Mouse (Mus musculus): ENCODE data around the gene Cdc25b. TPM values are rescaled to one million over a fixed set of nuclear protein-coding genes. Genes with fewer than 3 reads are reported as not detected.
A peak's percentile ranks its signal among the peaks of the same experiment; 100 is the strongest.

The Cdc25b gene
- polyA plus RNA-seq, 1 experiment from 2014 or later = 116 TPM

DNA sequence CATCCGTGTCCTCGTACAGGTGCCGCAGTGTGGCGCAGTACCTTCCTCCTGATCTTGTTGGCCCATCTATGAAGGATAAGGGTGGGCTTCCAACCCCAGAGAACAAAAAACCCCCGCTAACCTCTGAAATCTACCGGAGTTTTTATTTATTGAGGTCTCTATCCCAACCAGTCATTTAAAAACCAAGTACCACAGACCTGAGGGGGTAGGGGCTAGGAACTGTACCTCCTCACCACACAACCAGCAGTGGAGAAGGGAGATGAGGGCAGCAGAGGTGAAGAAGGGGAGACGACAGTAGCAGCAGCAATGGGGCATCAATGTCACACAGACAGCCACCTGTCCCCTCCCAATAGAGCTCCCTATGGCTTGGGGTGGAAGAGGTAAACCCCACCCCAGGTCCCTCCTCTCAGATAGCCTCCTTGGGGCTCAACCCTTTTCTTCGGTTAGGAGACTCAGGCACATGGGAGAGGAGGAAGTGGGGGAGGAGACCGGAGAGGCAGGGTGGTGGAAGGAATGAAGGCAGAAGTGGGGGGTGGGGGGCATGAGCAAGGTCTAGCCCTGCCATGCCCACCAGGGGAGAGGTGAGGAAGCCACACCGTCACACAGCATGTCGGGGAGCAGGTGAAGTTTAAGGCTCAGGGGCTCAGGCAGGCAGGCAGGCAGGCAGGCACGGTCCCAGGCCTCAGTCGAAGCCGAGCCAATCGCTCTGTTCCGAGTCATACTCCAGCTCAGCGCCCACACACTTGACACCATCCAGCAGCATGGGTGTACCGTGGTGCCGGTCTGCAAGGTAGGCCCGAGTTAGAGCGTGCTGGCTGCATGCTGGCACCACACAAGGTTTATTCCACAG lies 40.3 kb upstream of the Cdc25b start:
- 92% methylated on average over 21 of the region's 21 CpGs for WGBS
- peaks cover 19% of the 10 kb centered on the region for H3K4me1 ChIP-seq (replicated peaks)
- H3K27me3 ChIP-seq (ENCODE audit: insufficient read depth, poor library complexity, severe bottlenecking) = no peaks in the 10 kb centered on the region
- no peak overlapping the region for H3K27ac ChIP-seq
- no peak for DNase-seq (ENCODE audit: low spot score)
- no peak overlapping the region for H3K4me3 ChIP-seq
- H3K9me3 ChIP-seq = no peaks in the 10 kb centered on the region
- peaks cover 88% of the 10 kb centered on the region for H3K36me3 ChIP-seq

DNA sequence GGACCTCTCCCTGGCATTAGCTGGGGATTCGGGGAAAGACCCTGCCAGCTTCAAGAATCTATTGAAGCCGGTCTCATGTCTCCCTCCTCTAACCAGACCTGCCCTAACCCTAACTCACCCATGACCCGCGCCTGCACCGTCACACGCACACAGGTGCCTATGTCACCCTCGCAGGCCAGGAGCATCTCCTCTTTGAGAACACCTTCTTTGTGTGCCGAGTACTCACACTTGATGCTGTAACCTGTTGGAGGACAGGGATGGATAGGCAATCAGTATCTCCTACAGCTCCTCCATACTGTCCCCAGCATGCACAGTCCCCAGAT lies 39.7 kb upstream of the Cdc25b start:
- 93% methylated on average over 8 of the region's 8 CpGs for WGBS
- no peak overlapping the region for H3K4me3 ChIP-seq
- no peaks in the 10 kb centered on the region for H3K9me3 ChIP-seq
- no peak overlapping the region for H3K27ac ChIP-seq
- DNase-seq (ENCODE audit: low spot score) = no peak
- H3K27me3 ChIP-seq (ENCODE audit: insufficient read depth, poor library complexity, severe bottlenecking) = no peaks in the 10 kb centered on the region
- H3K36me3 ChIP-seq = peaks cover 93% of the 10 kb centered on the region
- peaks cover 19% of the 10 kb centered on the region for H3K4me1 ChIP-seq (replicated peaks)

DNA sequence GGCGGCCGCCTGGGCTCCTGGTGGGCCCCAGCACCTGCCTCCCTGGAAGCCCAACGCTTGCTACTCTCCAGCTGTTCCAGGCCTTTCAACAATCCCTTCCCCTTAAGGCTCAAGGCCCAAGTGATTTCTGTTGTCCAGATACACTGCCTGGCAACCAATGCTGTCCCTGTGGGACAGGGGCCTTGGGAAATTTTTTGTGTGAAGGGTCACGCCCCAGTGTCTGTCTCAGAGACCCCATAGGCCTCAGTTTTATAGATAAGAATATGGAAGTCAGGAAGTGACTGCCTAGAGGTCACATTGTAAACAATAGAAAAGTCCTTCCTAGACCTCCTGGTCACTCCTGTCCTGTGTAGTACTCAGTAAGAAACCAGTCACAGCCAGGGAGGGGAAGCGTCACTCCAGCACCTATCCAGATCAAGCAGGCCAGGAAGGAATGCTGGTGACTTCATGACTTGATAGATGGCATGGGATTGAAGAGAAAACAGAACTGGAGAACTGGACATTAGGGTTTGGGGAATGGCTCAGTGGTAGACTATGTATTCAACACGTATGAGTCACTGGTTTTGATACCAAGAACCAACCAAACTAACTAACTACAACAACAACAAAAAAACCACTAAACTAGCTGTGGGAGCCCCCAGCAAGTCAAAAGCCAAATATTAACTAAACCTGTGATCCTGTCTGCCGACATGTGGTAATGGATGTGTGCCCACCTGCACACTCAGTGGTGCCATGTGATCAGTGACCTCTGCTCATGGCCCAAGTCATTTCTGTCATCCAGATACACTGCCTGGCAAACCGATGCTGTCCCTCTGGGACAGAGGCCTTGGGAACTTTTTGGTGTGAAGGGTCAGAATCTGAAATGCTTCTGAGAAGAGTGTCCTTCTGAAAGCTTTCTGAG lies 38.1 kb upstream of the Cdc25b start:
- 87% methylated on average over 8 of the region's 8 CpGs for WGBS
- peaks cover 100% of the 10 kb centered on the region for H3K36me3 ChIP-seq

DNA sequence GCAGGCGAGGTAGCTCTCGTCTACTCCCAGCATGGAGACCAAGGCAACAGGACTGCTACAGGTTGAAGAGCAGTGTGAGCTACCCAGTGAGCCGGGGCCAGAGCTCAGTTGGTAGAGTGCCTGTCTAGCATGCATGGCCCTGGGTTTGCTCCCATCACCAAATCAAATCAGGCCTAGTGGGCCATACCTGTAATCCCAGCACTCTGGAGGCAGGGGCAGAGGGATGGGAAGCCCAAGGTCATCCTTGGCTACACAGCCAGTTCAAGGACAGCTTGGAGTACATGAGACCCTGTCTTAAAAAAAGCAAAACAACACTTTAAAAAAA lies 37.5 kb upstream of the Cdc25b start:
- H3K9me3 ChIP-seq = no peaks in the 10 kb centered on the region
- DNase-seq (ENCODE audit: low spot score) = no peak
- peaks cover 13% of the 10 kb centered on the region; the same call in 1 of the 2 replicates for H3K4me1 ChIP-seq (replicated peaks)
- H3K27ac ChIP-seq = no peak overlapping the region
- H3K4me3 ChIP-seq = no peak overlapping the region
- WGBS = 95% methylated on average over 3 of the region's 3 CpGs
- H3K27me3 ChIP-seq (ENCODE audit: insufficient read depth, poor library complexity, severe bottlenecking) = no peaks in the 10 kb centered on the region
- H3K36me3 ChIP-seq = peaks cover 100% of the 10 kb centered on the region

More for the DNA sequence above, 38.1 kb upstream of the Cdc25b start:
- H3K4me1 ChIP-seq (replicated peaks) = peaks cover 13% of the 10 kb centered on the region; the same call in 1 of the 2 replicates
- no peaks in the 10 kb centered on the region for H3K27me3 ChIP-seq (ENCODE audit: insufficient read depth, poor library complexity, severe bottlenecking)
- H3K9me3 ChIP-seq = no peaks in the 10 kb centered on the region
- no peak overlapping the region for H3K27ac ChIP-seq
- DNase-seq (ENCODE audit: low spot score) = no peak
- no peak overlapping the region for H3K4me3 ChIP-seq

GRCm38 (mm10) chr2:131152166-131152730 lies 34.5 kb upstream of the Cdc25b start:
- H3K36me3 ChIP-seq = peaks cover 90% of the 10 kb centered on the region
- no peak overlapping the region for H3K27ac ChIP-seq
- H3K9me3 ChIP-seq = no peaks in the 10 kb centered on the region
- 93% methylated on average over 7 of the region's 7 CpGs for WGBS
- peaks cover 26% of the 10 kb centered on the region for H3K4me1 ChIP-seq (replicated peaks)
- H3K27me3 ChIP-seq (ENCODE audit: insufficient read depth, poor library complexity, severe bottlenecking) = no peaks in the 10 kb centered on the region
- no peak overlapping the region for H3K4me3 ChIP-seq
- DNase-seq (ENCODE audit: low spot score) = no peak

DNA sequence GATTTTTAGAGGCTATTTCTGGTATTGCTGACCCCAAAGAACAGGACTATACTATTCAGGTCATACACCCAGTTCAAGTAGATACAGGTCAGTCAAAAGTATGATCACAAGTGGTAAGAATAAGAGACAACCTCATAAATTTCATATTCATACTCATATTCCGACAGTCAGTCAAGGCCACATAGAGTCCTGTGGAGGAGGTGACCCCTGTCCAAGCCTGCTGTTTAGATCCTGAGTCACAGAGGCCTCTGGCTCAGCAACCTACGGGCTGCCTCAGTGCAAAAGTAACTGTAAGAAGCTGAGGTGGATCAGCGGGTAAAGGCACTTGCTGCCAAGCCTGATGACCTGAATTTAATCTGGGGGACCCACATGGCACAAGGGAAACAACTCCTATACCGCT lies 32.7 kb upstream of the Cdc25b start:
- Histone ChIP-seq H3K4me1 (replicated peaks) (peaks cover 36% of the 10 kb centered on the region), H3K27ac (no peak overlapping the region), H3K9me3 (no peaks in the 10 kb centered on the region), H3K27me3 (ENCODE audit: insufficient read depth, poor library complexity, severe bottlenecking) (no peaks in the 10 kb centered on the region), H3K4me3 (no peak overlapping the region), H3K36me3 (peaks cover 72% of the 10 kb centered on the region)
- no peak for DNase-seq (ENCODE audit: low spot score)
- WGBS = 92% methylated on average over 4 of the region's 4 CpGs

- DNase-seq (ENCODE audit: low spot score) = no peak
- 94% methylated on average over 7 of the region's 7 CpGs for WGBS
- Histone ChIP-seq H3K4me3 (no peak overlapping the region), H3K9me3 (no peaks in the 10 kb centered on the region), H3K27ac (no peak overlapping the region), H3K27me3 (ENCODE audit: insufficient read depth, poor library complexity, severe bottlenecking) (no peaks in the 10 kb centered on the region), H3K36me3 (peaks cover 43% of the 10 kb centered on the region), H3K4me1 (replicated peaks) (peaks cover 52% of the 10 kb centered on the region)
Measured at GRCm38 (mm10) chr2:131156987-131157386, 29.8 kb upstream of the Cdc25b start.

DNA sequence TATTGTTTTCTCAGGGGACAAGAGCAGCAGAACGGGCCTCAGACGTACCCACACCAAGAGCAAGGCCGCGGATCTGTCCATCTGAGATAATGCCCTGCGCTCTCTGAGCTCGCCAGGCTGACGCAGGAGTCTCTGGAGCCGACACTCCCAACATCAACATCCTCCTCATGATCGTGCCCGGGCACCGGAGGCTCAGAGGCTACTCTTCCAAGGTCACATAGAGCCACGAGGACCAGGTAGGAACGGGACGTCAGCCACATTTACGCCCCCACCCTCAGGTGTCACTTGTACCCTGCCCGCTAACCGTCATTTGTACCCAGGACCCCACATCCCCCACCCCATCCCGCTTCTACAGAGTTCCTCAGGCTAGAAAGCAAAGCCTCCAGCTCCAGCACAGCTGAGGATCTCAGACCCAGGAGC lies 27.2 kb upstream of the Cdc25b start:
- peaks cover 19% of the 10 kb centered on the region for H3K36me3 ChIP-seq
- under 1% methylated on average over 18 of the region's 18 CpGs for WGBS
- no peaks in the 10 kb centered on the region for H3K27me3 ChIP-seq (ENCODE audit: insufficient read depth, poor library complexity, severe bottlenecking)
- no peaks in the 10 kb centered on the region for H3K9me3 ChIP-seq
- peaks cover 47% of the 10 kb centered on the region for H3K4me1 ChIP-seq (replicated peaks)
- peak overlapping the region; percentile 95 for H3K27ac ChIP-seq
- DNase-seq (ENCODE audit: low spot score) = no peak
- H3K4me3 ChIP-seq = peak overlapping the region; percentile 86

GRCm38 (mm10) chr2:131159938-131160581 lies 26.7 kb upstream of the Cdc25b start, which contains the start of gene 1700037H04Rik:
1700037H04Rik (minus strand) TSS chr2:131160081.
- DNase-seq (ENCODE audit: low spot score) = peak; percentile 96
- Histone ChIP-seq H3K27ac (peak within 1 kb of the TSS; percentile 95), H3K27me3 (ENCODE audit: insufficient read depth, poor library complexity, severe bottlenecking) (no peaks in the 10 kb centered on the region), H3K9me3 (no peaks in the 10 kb centered on the region), H3K4me1 (replicated peaks) (peaks cover 47% of the 10 kb centered on the region), H3K36me3 (peaks cover 14% of the 10 kb centered on the region), H3K4me3 (peak within 1 kb of the TSS; percentile 86)
- WGBS = under 1% methylated on average over 54 of the region's 54 CpGs

DNA sequence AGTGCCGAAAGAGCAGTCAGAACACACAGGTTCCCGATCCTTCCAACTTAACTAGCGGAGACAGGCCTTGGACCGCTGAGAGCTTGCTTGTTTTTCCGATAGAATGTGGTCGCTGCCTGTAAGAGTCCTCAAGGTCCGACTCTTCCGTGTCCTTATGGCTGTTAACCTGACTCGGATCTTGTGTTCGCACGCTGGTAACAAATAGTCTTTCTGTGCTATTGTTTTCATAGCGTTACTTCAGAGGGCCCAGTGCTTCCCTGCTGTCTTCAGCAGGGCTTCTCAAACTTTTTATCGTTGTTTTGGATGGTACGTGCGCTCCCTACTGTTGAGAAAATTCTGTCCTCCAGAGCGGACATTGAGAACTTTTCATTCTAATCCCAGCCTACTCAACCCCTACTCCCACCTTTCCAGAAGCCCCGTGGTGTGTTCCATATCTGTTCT lies 26.1 kb upstream of the Cdc25b start:
- peaks cover 47% of the 10 kb centered on the region for H3K4me1 ChIP-seq (replicated peaks)
- H3K4me3 ChIP-seq = peak overlapping the region; percentile 86
- DNase-seq (ENCODE audit: low spot score) = no peak
- WGBS = under 1% methylated on average over 17 of the region's 17 CpGs
- H3K27ac ChIP-seq = peak overlapping the region; percentile 95
- no peaks in the 10 kb centered on the region for H3K27me3 ChIP-seq (ENCODE audit: insufficient read depth, poor library complexity, severe bottlenecking)
- no peaks in the 10 kb centered on the region for H3K9me3 ChIP-seq
- H3K36me3 ChIP-seq = peaks cover 7% of the 10 kb centered on the region

GRCm38 (mm10) chr2:131163924-131164323 lies 22.8 kb upstream of the Cdc25b start:
- Histone ChIP-seq H3K27ac (no peak overlapping the region), H3K4me1 (replicated peaks) (peaks cover 20% of the 10 kb centered on the region), H3K4me3 (no peak overlapping the region), H3K36me3 (no peaks in the 10 kb centered on the region), H3K9me3 (no peaks in the 10 kb centered on the region), H3K27me3 (ENCODE audit: insufficient read depth, poor library complexity, severe bottlenecking) (no peaks in the 10 kb centered on the region)
- DNase-seq (ENCODE audit: low spot score) = no peak
- 80% methylated on average over 7 of the region's 7 CpGs for WGBS

- no peak overlapping the region for H3K27ac ChIP-seq
- peaks cover 17% of the 10 kb centered on the region for H3K27me3 ChIP-seq (ENCODE audit: insufficient read depth, poor library complexity, severe bottlenecking)
- H3K36me3 ChIP-seq = no peaks in the 10 kb centered on the region; the same call in 1 of the 2 replicates
- no peak for DNase-seq (ENCODE audit: low spot score)
- 90% methylated on average over 2 of the region's 2 CpGs for WGBS
- H3K4me1 ChIP-seq (replicated peaks) = peaks cover 18% of the 10 kb centered on the region; the same call in 1 of the 2 replicates
- no peaks in the 10 kb centered on the region for H3K9me3 ChIP-seq
- no peak overlapping the region for H3K4me3 ChIP-seq
Measured at GRCm38 (mm10) chr2:131166172-131166571, 20.6 kb upstream of the Cdc25b start.

Data from hindbrain, embryonic 10.5 days (tissue).